Mouse (Mus musculus): ENCODE measurements around the gene Galm.

- TF ChIP-seq POLR2A (IDR thresholded peaks at IDR 0.05; ENCODE audit: insufficient read length, low read depth) = no peak
- no peak for TF ChIP-seq MAX (IDR thresholded peaks at IDR 0.05; ENCODE audit: low read depth)
- TF ChIP-seq USF1 (IDR thresholded peaks at IDR 0.05; ENCODE audit: low read depth) = no peak
- no peak for TF ChIP-seq POLR2AphosphoS2 (IDR thresholded peaks at IDR 0.05; ENCODE audit: insufficient read length, low read depth)
- TF ChIP-seq CEBPB (IDR thresholded peaks at IDR 0.05; ENCODE audit: insufficient read depth, poor library complexity, severe bottlenecking) = no peak
- no peak for TF ChIP-seq E2F4 (IDR thresholded peaks at IDR 0.05; ENCODE audit: insufficient read depth)
- TF ChIP-seq SRF (IDR thresholded peaks at IDR 0.05; ENCODE audit: control insufficient read depth, insufficient read length, low read depth) = no peak
- TF ChIP-seq TCF12 (IDR thresholded peaks at IDR 0.05; ENCODE audit: insufficient read depth, poor library complexity, severe bottlenecking) = no peak
- TF ChIP-seq MYOG (IDR thresholded peaks at IDR 0.05; ENCODE audit: control insufficient read depth in 1 of 3, insufficient read depth in 1 of 3, insufficient read length in 2 of 3, low read depth in 2 of 3) = no peak
- TF ChIP-seq MYOD1 (IDR thresholded peaks at IDR 0.05; ENCODE audit: control insufficient read depth in 1 of 3, insufficient read length in 2 of 3, low read depth in 2 of 3) = no peak
Observed at GRCm38 (mm10) chr17:80220131-80220530, 92.9 kb downstream of the Galm start.
